Mouse (Mus musculus): ENCODE data around the gene Hist1h2ai. TPM values are rescaled to one million over a fixed set of nuclear protein-coding genes. Genes with fewer than 3 reads are reported as not detected.
"Not testable (repeated sequence)": the region's sequence is repeated elsewhere in the genome, so short reads cannot be mapped to it uniquely, and the experiment has no call there.

The Hist1h2ai gene
- polyA plus RNA-seq, 1 experiment from 2014 or later = 9.8 TPM

DNA sequence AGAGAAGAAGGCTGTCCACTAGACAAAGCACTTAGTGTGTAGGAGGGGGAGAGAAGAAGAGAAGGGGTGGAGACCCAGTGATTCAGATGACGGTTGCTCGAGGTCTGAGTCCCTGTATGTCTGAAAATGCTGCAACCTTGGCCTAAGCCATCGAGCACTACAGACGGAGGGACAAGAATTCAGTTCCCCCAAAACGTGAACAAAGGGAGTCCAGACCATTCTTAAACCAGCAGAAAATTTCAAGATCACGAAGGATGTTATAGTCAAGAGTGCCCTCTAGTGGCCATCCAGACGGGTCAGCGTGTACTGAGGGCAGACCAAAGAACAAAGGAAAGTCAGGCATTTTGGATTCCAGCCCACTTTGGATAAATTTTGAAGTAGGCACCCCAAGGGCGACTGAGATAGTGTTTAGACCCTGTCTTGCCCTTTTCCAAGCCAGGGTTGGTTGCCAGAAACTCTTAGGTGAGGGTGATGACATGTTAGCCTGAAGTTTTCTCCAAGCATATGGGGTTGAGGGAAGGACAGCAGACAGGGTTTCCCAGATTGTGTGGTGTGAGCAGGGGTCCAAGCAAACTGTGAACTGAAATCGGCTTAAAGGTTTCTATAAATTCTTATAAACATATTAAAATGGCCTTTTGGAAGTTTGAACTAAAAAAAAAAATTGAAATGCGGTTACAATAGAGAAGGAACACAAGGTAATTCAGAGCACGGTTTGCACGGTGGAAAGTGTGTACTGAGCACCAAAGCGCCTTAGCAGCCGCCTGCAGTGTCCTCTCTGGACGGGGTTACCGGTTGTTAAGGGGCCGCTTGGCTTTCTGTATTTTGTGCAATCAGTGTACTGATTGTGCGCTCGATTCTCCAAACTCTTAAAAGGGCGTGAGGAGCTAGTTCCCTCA lies 18.0 kb downstream of the Hist1h2ai start:
- peaks cover 21% of the 10 kb centered on the region for H3K4me1 ChIP-seq
- H3K36me3 ChIP-seq = no peaks in the 10 kb centered on the region
- no peaks in the 10 kb centered on the region for H3K27me3 ChIP-seq (replicated peaks)
- under 1% methylated on average over 21 of the region's 21 CpGs for WGBS
- H3K27ac ChIP-seq (replicated peaks) = peak overlapping the region; percentile 95
- peak; percentile 35; the same call in 1 of the 2 replicates for ATAC-seq (ENCODE audit: extremely low read depth, insufficient number of reproducible peaks, low FRiP score, low TSS enrichment)
- H3K9me3 ChIP-seq = no peaks in the 10 kb centered on the region
- H3K4me3 ChIP-seq = peak overlapping the region; percentile 60
- peak overlapping the region; percentile 84 for H3K9ac ChIP-seq
- peak overlapping the region; percentile 78 for H3K4me2 ChIP-seq

DNA sequence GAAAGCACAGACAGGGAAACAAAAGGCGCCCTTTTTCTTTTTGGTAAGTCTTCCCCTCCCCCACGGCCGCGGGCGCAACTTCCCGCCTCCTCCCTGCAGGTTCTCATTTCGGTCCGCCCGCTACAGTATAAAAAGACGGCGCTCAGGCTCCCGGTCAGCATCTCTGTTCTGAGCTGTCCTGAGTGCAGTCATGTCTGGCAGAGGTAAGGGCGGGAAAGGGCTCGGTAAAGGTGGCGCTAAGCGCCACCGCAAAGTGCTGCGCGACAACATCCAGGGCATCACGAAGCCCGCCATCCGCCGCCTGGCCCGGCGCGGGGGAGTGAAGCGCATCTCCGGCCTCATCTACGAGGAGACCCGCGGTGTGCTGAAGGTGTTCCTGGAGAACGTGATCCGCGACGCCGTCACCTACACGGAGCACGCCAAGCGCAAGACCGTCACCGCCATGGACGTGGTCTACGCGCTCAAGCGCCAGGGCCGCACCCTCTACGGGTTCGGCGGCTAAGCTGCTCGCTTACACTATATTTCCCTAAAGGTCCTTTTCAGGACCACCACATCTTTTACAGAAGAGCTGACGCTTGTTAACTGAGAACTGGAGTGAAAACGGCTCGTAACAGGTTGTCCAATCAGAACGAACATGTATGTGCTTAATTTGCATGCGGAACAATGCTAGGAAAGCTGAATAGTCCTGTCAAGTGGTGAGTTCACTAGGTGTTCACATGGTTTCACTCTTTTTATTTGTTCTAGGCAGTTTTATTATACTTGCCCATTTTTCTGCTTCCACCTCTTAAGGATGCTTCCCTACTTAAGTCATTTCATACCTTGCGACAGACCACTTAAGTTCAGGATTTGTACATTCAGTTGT lies 18.9 kb downstream of the Hist1h2ai start, which contains the start of gene Hist1h4j:
Gene Hist1h4j (plus strand): TSS at position 159 of the 862 bp plus-strand sequence.
- under 1% methylated on average over 41 of the region's 56 CpGs for WGBS
- peaks cover 29% of the 10 kb centered on the region for H3K4me1 ChIP-seq
- H3K9ac ChIP-seq = peak within 1 kb of the TSS; percentile 84
- H3K9me3 ChIP-seq; H3K36me3 ChIP-seq; H3K27me3 ChIP-seq (replicated peaks): not testable (repeated sequence)
- H3K4me2 ChIP-seq = peak within 1 kb of the TSS; percentile 78
- H3K4me3 ChIP-seq = peak within 1 kb of the TSS; percentile 60
- peak within 1 kb of the TSS; percentile 95 for H3K27ac ChIP-seq (replicated peaks)
- peak; percentile 70; the same call in 1 of the 2 replicates for ATAC-seq (ENCODE audit: extremely low read depth, insufficient number of reproducible peaks, low FRiP score, low TSS enrichment)

DNA sequence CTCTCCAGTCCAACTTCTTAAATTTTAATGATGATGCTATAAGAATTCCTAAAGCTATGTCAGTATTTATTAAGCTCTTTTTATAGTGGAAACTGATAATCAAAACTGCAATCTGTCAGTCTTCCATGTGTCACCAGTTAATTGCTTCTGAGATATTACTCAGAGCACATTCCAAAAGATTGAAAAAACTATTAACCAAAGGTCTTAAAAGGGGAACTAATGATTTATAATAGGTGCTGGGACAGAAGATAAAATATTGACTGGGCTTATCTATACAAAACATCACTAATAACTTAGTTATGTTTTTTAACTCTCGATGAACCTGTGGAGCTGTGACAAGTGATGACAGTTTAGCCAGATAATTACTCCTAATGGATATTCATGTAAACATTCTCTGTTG lies 28.8 kb downstream of the Hist1h2ai start:
- ATAC-seq (ENCODE audit: extremely low read depth, insufficient number of reproducible peaks, low FRiP score, low TSS enrichment) = no peak
- no peak overlapping the region for H3K27ac ChIP-seq (replicated peaks)
- H3K4me2 ChIP-seq = no peak overlapping the region
- peaks cover 26% of the 10 kb centered on the region for H3K4me1 ChIP-seq
- no peaks in the 10 kb centered on the region for H3K9me3 ChIP-seq
- no peaks in the 10 kb centered on the region for H3K36me3 ChIP-seq
- H3K27me3 ChIP-seq (replicated peaks) = no peaks in the 10 kb centered on the region
- 72% methylated on average over 1 of the region's 1 CpGs for WGBS
- no peak overlapping the region for H3K9ac ChIP-seq
- H3K4me3 ChIP-seq = no peak overlapping the region

DNA sequence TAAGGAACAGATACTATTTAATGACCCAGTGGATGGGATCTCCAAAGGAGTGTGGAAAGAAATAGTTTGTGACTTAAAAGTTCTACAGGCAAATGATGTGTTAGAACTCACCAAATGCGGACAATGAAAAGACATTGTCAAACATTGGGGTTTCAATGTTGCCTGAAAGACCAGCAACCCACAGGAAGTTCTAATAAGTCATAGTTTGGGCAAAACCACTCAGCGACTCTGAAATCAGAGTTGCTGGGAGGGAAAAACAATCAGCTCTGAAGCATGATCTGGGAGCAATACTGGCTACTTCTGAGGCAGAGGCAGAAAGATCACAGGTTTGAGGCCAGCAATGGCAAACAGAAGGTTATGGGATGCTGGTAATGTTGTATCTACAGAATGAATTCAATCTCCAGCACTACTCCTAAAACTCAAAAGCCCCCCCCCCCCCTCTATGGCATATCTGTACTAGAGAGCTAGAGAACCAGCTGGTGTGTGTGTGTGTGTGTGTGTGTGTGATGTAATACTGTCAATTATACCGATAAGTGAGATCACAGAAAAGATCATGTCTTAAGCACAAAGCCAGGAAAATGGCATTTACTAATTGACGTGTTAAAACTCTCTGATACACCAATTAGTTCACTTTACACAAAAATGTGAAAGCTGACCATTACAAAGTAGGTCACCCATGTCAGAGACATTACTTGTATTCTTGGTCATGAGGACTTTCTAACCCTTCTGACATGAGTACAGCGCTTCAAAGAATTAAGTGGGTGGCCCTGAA lies 33.4 kb downstream of the Hist1h2ai start:
- ATAC-seq (ENCODE audit: extremely low read depth, insufficient number of reproducible peaks, low FRiP score, low TSS enrichment) = no peak
- WGBS = 5% methylated on average over 5 of the region's 5 CpGs
- H3K36me3 ChIP-seq = no peaks in the 10 kb centered on the region
- H3K27me3 ChIP-seq (replicated peaks) = no peaks in the 10 kb centered on the region
- H3K4me1 ChIP-seq = peaks cover 44% of the 10 kb centered on the region
- H3K27ac ChIP-seq (replicated peaks) = peak overlapping the region; percentile 94
- H3K9me3 ChIP-seq = no peaks in the 10 kb centered on the region
- H3K9ac ChIP-seq = peak overlapping the region; percentile 86
- H3K4me2 ChIP-seq = peak overlapping the region; percentile 76
- H3K4me3 ChIP-seq = peak overlapping the region; percentile 60

DNA sequence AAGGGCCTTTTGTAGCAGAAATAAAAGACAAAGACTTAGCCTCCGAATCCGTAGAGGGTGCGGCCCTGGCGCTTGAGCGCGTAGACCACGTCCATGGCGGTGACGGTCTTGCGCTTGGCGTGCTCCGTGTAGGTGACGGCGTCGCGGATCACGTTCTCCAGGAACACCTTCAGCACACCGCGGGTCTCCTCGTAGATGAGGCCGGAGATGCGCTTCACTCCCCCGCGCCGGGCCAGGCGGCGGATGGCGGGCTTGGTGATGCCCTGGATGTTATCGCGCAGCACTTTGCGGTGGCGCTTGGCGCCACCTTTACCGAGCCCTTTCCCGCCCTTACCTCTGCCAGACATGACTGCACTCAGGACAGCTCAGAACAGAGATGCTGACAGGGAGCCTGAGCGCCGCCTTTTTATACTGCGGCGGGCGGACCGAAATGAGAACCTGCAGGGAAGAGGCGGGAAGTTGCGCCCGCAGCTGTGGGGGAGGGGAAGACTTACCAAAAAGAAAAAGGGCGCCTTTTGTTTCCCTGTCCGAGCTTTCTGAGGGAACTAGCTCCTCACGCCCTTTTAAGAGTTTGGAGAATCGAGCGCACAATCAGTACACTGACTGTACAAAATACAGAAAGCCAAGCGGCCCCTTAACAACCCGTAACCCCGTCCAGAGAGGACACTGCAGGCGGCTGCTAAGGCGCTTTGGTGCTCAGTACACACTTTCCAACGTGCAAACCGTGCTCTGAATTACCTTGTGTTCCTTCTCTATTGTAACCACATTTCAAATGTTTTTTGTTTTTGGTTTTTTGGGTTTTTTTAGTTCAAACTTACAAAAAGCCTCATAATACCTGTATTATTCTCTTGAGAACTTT lies 34.2 kb downstream of the Hist1h2ai start, which contains the start of gene Hist1h4k:
Gene Hist1h4k (minus strand): TSS at position 347 of the 859 bp plus-strand sequence.
- not testable (repeated sequence) for H3K9me3 ChIP-seq; H3K27me3 ChIP-seq (replicated peaks); H3K36me3 ChIP-seq
- peak; percentile 64; the same call in 1 of the 2 replicates for ATAC-seq (ENCODE audit: extremely low read depth, insufficient number of reproducible peaks, low FRiP score, low TSS enrichment)
- H3K9ac ChIP-seq = peak within 1 kb of the TSS; percentile 86
- peak within 1 kb of the TSS; percentile 81 for H3K4me2 ChIP-seq
- H3K4me1 ChIP-seq = peaks cover 50% of the 10 kb centered on the region
- peak within 1 kb of the TSS; percentile 94 for H3K27ac ChIP-seq (replicated peaks)
- H3K4me3 ChIP-seq = peak within 1 kb of the TSS; percentile 60
- WGBS = under 1% methylated on average over 48 of the region's 56 CpGs

DNA sequence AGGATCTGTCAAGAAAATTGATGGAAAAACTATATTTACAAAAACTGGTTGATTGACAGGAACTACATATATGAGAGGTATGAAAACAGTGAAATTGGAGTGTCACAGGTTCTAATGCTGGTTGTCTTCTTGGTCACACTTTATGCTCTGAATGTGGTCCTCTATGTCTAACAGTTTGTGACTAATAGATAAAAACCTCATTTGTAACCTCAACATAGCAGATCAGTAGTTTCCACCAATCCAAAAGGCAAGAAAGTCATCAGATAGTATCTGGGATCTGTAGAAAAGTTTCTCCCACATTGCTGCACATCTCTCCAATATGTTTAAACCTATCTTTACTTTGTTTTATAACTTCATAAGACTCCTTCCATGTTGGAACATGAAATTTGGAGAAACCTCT lies 35.2 kb downstream of the Hist1h2ai start:
- H3K9me3 ChIP-seq = no peaks in the 10 kb centered on the region
- ATAC-seq (ENCODE audit: extremely low read depth, insufficient number of reproducible peaks, low FRiP score, low TSS enrichment) = no peak

DNA sequence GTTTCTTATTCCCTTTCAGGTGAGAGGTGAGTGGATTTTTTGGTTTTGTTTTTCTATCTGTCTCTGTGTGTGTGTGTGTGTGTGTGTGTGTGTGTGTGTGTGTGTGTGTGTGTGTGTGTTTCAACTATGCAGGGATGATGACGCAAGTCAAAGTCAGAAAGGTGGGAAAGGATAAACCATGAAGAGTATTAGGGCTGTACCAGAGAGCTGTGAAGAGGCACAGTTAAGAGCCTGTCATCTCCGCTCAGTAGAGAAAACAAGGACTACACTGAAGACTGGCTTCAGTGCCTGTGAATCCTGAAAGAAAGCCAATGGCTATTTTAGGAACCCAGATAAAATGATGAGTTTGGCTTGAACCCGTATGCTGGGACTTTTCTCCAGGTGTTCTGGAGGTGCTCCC lies 35.6 kb downstream of the Hist1h2ai start:
- Histone ChIP-seq H3K4me1 (peaks cover 59% of the 10 kb centered on the region), H3K27me3 (replicated peaks) (no peaks in the 10 kb centered on the region), H3K27ac (replicated peaks) (peak overlapping the region; percentile 93), H3K4me3 (no peak overlapping the region), H3K36me3 (no peaks in the 10 kb centered on the region), H3K4me2 (peak overlapping the region; percentile 81), H3K9me3 (no peaks in the 10 kb centered on the region), H3K9ac (peak overlapping the region; percentile 84; the same call in 1 of the 2 replicates)
- ATAC-seq (ENCODE audit: extremely low read depth, insufficient number of reproducible peaks, low FRiP score, low TSS enrichment) = no peak
- WGBS = 30% methylated on average over 3 of the region's 3 CpGs

More for the DNA sequence above, 35.2 kb downstream of the Hist1h2ai start:
- Histone ChIP-seq H3K4me3 (no peak overlapping the region), H3K9ac (no peak overlapping the region), H3K36me3 (no peaks in the 10 kb centered on the region), H3K27me3 (replicated peaks) (no peaks in the 10 kb centered on the region), H3K4me1 (peaks cover 56% of the 10 kb centered on the region), H3K27ac (replicated peaks) (peak overlapping the region; percentile 93), H3K4me2 (peak overlapping the region; percentile 81; the same call in 1 of the 2 replicates)

DNA sequence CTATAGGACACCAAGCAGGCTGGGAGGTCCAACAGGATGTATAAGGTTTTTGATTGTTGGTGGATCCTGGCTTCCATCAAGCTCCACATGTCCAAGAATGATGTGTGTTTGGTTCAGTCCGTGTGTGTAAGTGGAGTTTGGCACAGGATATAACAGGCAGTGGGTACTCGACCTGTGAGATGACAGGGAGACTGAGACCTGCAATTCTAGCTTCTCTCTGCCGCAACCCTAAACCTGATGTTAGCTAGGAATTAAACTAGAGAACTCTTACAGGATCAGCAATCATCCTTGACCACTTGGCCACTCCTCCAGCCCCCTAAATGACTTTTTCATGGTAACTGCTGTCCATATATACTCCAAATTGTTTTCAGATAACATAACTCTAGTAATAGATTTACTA lies 36.1 kb downstream of the Hist1h2ai start:
- Histone ChIP-seq H3K4me1 (peaks cover 58% of the 10 kb centered on the region), H3K9ac (peak overlapping the region; percentile 84), H3K27me3 (replicated peaks) (no peaks in the 10 kb centered on the region), H3K9me3 (no peaks in the 10 kb centered on the region), H3K27ac (replicated peaks) (peak overlapping the region; percentile 93), H3K4me2 (peak overlapping the region; percentile 81), H3K36me3 (no peaks in the 10 kb centered on the region), H3K4me3 (peak overlapping the region; percentile 58; the same call in 1 of the 2 replicates)
- 38% methylated on average over 3 of the region's 3 CpGs for WGBS
- no peak for ATAC-seq (ENCODE audit: extremely low read depth, insufficient number of reproducible peaks, low FRiP score, low TSS enrichment)

DNA sequence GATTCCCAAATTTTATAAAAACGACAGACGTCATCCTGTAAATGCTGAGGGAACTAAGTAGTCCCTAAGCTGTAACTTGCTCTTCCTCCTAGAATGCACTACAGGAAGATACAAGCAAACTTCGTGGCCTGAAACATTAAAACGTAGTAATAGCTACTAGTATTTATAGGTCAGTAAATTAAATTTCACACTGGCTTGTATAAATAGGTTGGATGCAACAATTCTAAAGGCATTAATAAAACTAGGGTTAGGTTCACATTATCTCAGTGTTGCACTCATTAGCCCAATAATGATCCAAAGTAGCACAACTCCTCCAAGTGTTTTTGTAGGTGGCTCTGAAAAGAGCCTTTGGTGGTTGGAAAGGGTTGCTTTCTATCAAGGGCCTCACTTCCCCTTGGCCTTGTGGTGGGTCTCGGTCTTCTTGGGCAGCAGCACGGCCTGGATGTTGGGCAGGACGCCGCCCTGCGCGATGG lies 36.9 kb downstream of the Hist1h2ai start:
- no peaks in the 10 kb centered on the region for H3K9me3 ChIP-seq
- peak overlapping the region; percentile 93 for H3K27ac ChIP-seq (replicated peaks)
- H3K4me1 ChIP-seq = peaks cover 55% of the 10 kb centered on the region
- no peaks in the 10 kb centered on the region for H3K36me3 ChIP-seq
- peak overlapping the region; percentile 84 for H3K9ac ChIP-seq
- WGBS = 3% methylated on average over 10 of the region's 10 CpGs
- H3K4me3 ChIP-seq = peak overlapping the region; percentile 58
- ATAC-seq (ENCODE audit: extremely low read depth, insufficient number of reproducible peaks, low FRiP score, low TSS enrichment) = no peak
- peak overlapping the region; percentile 81 for H3K4me2 ChIP-seq
- H3K27me3 ChIP-seq (replicated peaks) = no peaks in the 10 kb centered on the region
